Mouse (Mus musculus) testis, adult 2 months (tissue): Measurements from ENCODE around the gene Shroom1.

Source experiments
- CTCF ChIP-seq: fragments of 200-500 bp; IDR thresholded peaks from 2 replicates; pipeline ENCODE4 v1.5.1; 2012; ENCODE audit warnings: low read depth, mild to moderate bottlenecking, inconsistent platforms, low read length, moderate library complexity; ENCODE audit not compliant: control insufficient read depth, insufficient read depth, insufficient replicate concordance
- POLR2A ChIP-seq: fragments of 200-500 bp; IDR thresholded peaks from 2 replicates; pipeline ENCODE4 v1.6.1; 2012; ENCODE audit warnings: low read depth, mild to moderate bottlenecking, inconsistent platforms, low read length, moderate library complexity; ENCODE audit not compliant: control insufficient read depth

DNA sequence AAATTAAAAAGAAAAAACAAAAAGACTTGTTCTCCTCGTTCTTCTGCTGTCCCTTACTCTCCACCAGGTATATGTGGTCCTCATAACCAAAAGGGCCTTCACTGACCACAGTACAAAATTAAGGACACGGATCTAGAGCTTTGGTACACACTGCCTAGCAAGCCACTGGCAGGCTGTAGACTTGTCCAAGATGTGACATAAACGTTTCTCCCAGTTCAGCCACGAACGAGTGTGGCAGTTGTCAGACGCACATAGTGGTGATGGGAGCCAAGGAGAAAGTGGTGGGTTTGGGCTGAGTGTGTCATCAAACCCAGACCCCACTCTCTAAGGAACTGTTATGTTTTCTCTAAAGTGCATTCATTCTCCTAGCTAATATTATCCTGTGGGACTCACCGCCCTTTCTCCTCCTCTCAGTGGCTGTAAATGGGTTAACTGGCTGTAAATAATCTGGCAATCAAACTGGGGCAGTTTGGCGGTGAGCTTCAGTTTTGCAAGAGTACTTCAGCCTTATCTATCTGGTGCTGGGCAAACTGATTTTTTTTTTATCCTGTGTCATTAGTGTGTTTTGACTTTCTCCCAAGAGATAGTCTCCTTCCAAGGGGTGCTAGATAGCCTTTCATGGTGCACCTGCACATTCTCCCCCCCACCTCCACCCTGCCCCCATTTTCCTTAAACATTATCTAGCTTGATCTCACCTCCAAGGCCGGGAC is 25.5 kb upstream of the Shroom1 start:
- TF ChIP-seq CTCF (no peak), POLR2A (no peak)
